Mouse (Mus musculus): ENCODE measurements around the gene Tcaf3. TPM values are rescaled to one million over a fixed set of nuclear protein-coding genes. Genes with fewer than 3 reads are reported as not detected.

The Tcaf3 gene
- total RNA-seq, 4 experiments from 2014 or later, result not detected

DNA sequence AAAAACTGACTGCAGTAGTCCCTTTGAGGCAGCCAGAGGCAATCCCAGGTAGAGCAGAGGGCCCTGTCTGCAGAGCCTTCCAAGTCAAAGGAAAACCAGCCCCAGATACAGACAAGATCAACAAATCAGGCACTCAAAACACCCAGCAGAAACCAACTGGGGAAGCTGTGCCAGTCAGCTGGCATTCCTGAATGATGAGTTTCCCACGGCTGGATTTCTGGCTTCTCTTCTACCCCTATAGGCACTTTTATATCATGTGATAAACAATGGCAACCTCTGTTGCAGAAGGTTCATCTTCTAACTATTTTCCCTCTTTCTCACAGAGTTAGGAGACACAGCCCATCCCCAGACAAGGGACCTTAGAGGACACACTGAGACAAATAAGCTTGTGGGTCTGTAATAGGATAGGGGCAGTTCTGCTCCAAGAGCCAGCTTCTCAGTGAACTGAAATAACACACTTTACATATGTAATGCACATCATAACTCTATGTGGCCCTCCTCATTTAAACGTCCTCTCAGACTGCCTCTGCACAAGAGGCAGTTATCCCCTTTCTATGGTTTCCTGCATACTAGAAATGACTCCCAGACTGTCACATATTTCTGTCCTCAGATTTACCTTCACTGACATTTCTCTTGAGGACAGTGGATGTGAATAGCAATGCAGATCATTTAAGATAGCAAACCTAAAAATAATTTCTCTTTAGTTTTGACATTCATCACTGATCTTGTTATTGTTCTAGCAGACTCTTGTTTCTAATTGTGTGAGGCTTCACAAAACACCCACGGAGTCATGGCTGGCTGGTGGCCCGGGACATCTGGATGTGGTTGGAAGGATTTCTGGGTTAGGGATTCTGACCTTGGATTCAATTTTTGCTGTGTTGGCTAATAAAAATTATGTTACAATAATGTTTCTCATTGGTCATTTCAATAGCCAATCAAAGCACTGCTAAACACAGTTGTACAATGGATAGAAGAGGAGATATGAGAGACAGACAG, 55.2 kb downstream of the Tcaf3 start:
- no peak for DNase-seq

DNA sequence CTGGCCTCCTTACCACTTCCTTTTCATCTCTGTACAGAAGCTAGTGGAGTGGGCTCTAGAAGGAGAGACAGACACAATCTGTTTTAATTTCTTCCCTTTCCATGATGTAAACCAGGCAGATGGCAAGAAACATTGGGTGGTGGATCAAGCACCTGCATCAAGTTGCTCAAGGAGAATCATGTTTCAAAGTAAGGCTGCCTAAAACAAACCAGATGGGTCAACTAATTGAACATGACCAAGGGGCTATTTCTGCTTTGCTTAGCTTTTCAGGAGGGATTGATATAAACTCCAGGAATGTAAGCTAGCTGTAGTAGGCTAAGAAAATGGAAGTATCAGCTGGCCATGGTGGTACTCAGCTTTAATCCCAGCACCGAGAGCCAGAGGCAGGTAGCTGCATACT, 56.8 kb downstream of the Tcaf3 start:
- DNase-seq, result no peak

GRCm38 (mm10) chr6:42539711-42540110, 57.8 kb downstream of the Tcaf3 start:
- no peak for DNase-seq

Other genes with a start within 250 kb of the Tcaf3 start
- 100 to 1,000 TPM in 1 of 4 experiments, 10 to 100 TPM in 3; 78.9 to 118 (median 89.4) TPM for gene Zyx, start 248.1 kb downstream of the Tcaf3 start, total RNA-seq (2022)
- gene Epha1, start 224.4 kb downstream of the Tcaf3 start, total RNA-seq (2022), result 1 to 10 TPM in 2 of 4 experiments, under 1 TPM in 2; 0.46 to 1.6 (median 0.99) TPM
- 1 to 10 TPM; 1.9 to 7.8 (median 3.5) TPM for gene Tas2r143, start 197.5 kb downstream of the Tcaf3 start, total RNA-seq (2022)
- 1 to 10 TPM in 3 of 4 experiments, under 1 TPM in 1; 1.00 to 5.7 (median 2.6) TPM for gene Tas2r135, start 192.3 kb downstream of the Tcaf3 start, total RNA-seq (2022)
- 1 to 10 TPM in 2 of 4 experiments, under 1 TPM in 1, not detected in 1; 0.77 to 2.5 (median 2.4) TPM for gene Tas2r126, start 163.2 kb downstream of the Tcaf3 start, total RNA-seq (2022)
- gene Olfr458, start 132.5 kb downstream of the Tcaf3 start, total RNA-seq (2022), result not detected
- gene Olfr457, start 121.4 kb downstream of the Tcaf3 start, total RNA-seq (2022), result not detected
- gene Olfr456, start 110.5 kb downstream of the Tcaf3 start, total RNA-seq (2022), result not detected
- gene Olfr455, start 50.1 kb downstream of the Tcaf3 start, total RNA-seq (2022), result not detected
- 10 to 100 TPM; 11.9 to 15.5 (median 14.8) TPM for gene Tcaf2, start 47.6 kb upstream of the Tcaf3 start, total RNA-seq (2022)
- gene Tcaf1, start 112.4 kb upstream of the Tcaf3 start, total RNA-seq (2022), result 100 to 1,000 TPM; 108 to 146 (median 117) TPM
- gene Olfr453, start 141.7 kb upstream of the Tcaf3 start, total RNA-seq (2022), result not detected
- gene Olfr38, start 158.7 kb upstream of the Tcaf3 start, total RNA-seq (2022), result not detected
- gene Olfr452, start 187.4 kb upstream of the Tcaf3 start, total RNA-seq (2022), result not detected
- not detected for gene Olfr450, start 214.2 kb upstream of the Tcaf3 start, total RNA-seq (2022)
- gene Olfr449, start 236.7 kb upstream of the Tcaf3 start, total RNA-seq (2022), result not detected